Mouse (Mus musculus): ENCODE data around the gene Ttyh1.

GRCm38 (mm10) chr7:4085562-4085961, 33.6 kb upstream of the Ttyh1 start:
- no peak for TF ChIP-seq CTCF (IDR thresholded peaks at IDR 0.05; ENCODE audit: low read depth)
- TF ChIP-seq EP300 (optimal IDR thresholded peaks at IDR 0.05), result no peak

Measured in stomach, postnatal 0 days (tissue).